Mouse (Mus musculus): ENCODE measurements at regions not wholly inside any gene's neighbourhood (a gene's known extent, or its start where the extent isn't known, plus 50 kb on each side); places are given as distances from the start of the nearest gene placed in this dataset.

- no peak for DNase-seq (ENCODE audit: low spot score)
These were observed 158.1 kb downstream of the Icos start for GRCm38 (mm10) chr1:61135597-61136545.

- DNase-seq (ENCODE audit: low spot score): no peak
These were observed 159.6 kb downstream of the Icos start for GRCm38 (mm10) chr1:61137210-61137885.

- no peak for DNase-seq (ENCODE audit: low spot score)
These were observed 160.2 kb downstream of the Icos start for GRCm38 (mm10) chr1:61137954-61138353.

- DNase-seq (ENCODE audit: low spot score): peak; percentile 77
These were observed 161.7 kb downstream of the Icos start for GRCm38 (mm10) chr1:61139291-61139983.

GRCm38 (mm10) chr1:61139984-61140648, 162.4 kb downstream of the Icos start:
- peak; percentile 18 for DNase-seq (ENCODE audit: low spot score)

- peak; percentile 18 for DNase-seq (ENCODE audit: low spot score)
These were observed 163.3 kb downstream of the Icos start for GRCm38 (mm10) chr1:61140870-61141591.

GRCm38 (mm10) chr1:61141592-61141930, 163.8 kb downstream of the Icos start:
- no peak for DNase-seq (ENCODE audit: low spot score)

- DNase-seq (ENCODE audit: low spot score): peak; percentile 9
These were observed 164.2 kb downstream of the Icos start for GRCm38 (mm10) chr1:61141952-61142351.

- peak; percentile 33 for DNase-seq (ENCODE audit: low spot score)
These were observed 165.5 kb downstream of the Icos start for GRCm38 (mm10) chr1:61143030-61143753.

GRCm38 (mm10) chr1:61143754-61144066, 166.0 kb downstream of the Icos start:
- DNase-seq (ENCODE audit: low spot score): peak; percentile 12

GRCm38 (mm10) chr1:61145013-61145412, 167.3 kb downstream of the Icos start:
- DNase-seq (ENCODE audit: low spot score): no peak

- peak; percentile 18 for DNase-seq (ENCODE audit: low spot score)
These were observed 167.8 kb downstream of the Icos start for GRCm38 (mm10) chr1:61145572-61145971.

GRCm38 (mm10) chr1:61146222-61146723, 168.5 kb downstream of the Icos start:
- DNase-seq (ENCODE audit: low spot score): peak; percentile 28

- no peak for DNase-seq (ENCODE audit: low spot score)
These were observed 174.0 kb downstream of the Icos start for GRCm38 (mm10) chr1:61151742-61152141.

- no peak for DNase-seq (ENCODE audit: low spot score)
These were observed 174.4 kb downstream of the Icos start for GRCm38 (mm10) chr1:61152157-61152556.

- DNase-seq (ENCODE audit: low spot score): no peak
These were observed 176.5 kb downstream of the Icos start for GRCm38 (mm10) chr1:61154216-61154615.

- no peak for DNase-seq (ENCODE audit: low spot score)
These were observed 179.5 kb downstream of the Icos start for GRCm38 (mm10) chr1:61157271-61157670.

GRCm38 (mm10) chr1:61160505-61160904, 182.8 kb downstream of the Icos start:
- DNase-seq (ENCODE audit: low spot score): no peak

- DNase-seq (ENCODE audit: low spot score): no peak
These were observed 186.5 kb downstream of the Icos start for GRCm38 (mm10) chr1:61164271-61164670.

GRCm38 (mm10) chr1:61171941-61172340, 194.2 kb downstream of the Icos start:
- no peak for DNase-seq (ENCODE audit: low spot score)

GRCm38 (mm10) chr1:61172946-61173345, 195.2 kb downstream of the Icos start:
- DNase-seq (ENCODE audit: low spot score): no peak

All from retina, embryonic 14.5 days (tissue).